Mouse (Mus musculus) spleen, adult 2 months (tissue): ENCODE measurements around the gene Pla2g4e.

Source experiments
- CTCF ChIP-seq: fragments of 200-500 bp; IDR thresholded peaks from 2 replicates; pipeline ENCODE4 v1.5.1; 2011; ENCODE audit warnings: mild to moderate bottlenecking, inconsistent platforms; ENCODE audit not compliant: insufficient read depth, insufficient read length, insufficient replicate concordance; ENCODE audit errors: extremely low read depth
- POLR2A ChIP-seq: fragments of 200-500 bp; IDR thresholded peaks from 2 replicates; pipeline ENCODE4 v1.6.1; 2011; ENCODE audit warnings: low read depth, low read length, inconsistent platforms

GRCm38 (mm10) chr2:120122983-120123382 is 122.2 kb downstream of the Pla2g4e start:
- no peak for TF ChIP-seq POLR2A
- no peak for TF ChIP-seq CTCF
